Mouse (Mus musculus): ENCODE measurements around the gene Fyb. TPM values are rescaled to one million over a fixed set of nuclear protein-coding genes. Genes with fewer than 3 reads are reported as not detected.

The Fyb gene
- total RNA-seq, 2 experiments from 2014 or later: 34.6 to 36.2 TPM

DNA sequence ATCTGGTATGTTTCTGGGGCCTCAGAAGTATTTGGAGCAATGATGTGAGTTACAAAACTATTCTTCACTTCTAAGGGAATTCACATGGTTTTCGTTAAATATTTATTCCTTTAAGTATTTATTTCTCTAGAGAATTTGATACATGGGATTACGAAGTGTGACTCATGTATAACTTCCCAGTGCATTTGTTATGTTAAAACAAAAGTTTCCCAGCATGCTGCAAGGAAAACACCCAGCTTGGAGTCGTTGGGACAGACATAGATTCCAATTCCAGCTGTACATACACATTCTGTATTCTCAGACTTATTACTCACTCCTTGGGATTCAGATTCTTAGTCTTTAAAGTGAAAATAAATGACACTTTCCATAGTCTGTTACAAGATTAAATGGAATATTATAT, 112.8 kb downstream of the Fyb start:
- intact Hi-C loops (cut with DNase I): no loop called here
- no peak for DNase-seq

DNA sequence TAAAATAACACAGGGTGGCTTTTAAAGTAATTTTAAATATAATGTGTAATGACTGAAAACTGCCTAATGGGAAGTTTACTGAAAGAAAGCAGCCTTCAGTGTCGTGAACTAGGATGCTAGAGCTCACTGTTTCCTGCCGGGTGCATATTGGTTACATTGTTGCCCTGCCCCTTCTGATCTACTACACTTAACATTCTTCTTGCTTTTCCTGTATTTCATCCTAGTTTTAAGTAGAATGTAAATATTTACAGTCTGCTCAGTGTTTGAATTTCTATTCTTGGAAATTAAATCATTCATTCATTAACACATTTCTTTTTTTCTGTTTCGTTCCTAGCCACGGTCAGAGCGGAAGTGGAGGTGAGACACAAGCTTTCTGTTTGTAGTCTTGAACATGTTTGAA, 119.6 kb downstream of the Fyb start:
- intact Hi-C loops (cut with DNase I): no loop called here
- DNase-seq: no peak

- no peak for DNase-seq
- intact Hi-C loops (cut with DNase I): no loop called here
Observed at GRCm38 (mm10) chr15:6645498-6645897, 122.8 kb downstream of the Fyb start.

- intact Hi-C loops (cut with DNase I): no loop called here
- DNase-seq: no peak
Observed at GRCm38 (mm10) chr15:6647066-6647465, 124.4 kb downstream of the Fyb start.

DNA sequence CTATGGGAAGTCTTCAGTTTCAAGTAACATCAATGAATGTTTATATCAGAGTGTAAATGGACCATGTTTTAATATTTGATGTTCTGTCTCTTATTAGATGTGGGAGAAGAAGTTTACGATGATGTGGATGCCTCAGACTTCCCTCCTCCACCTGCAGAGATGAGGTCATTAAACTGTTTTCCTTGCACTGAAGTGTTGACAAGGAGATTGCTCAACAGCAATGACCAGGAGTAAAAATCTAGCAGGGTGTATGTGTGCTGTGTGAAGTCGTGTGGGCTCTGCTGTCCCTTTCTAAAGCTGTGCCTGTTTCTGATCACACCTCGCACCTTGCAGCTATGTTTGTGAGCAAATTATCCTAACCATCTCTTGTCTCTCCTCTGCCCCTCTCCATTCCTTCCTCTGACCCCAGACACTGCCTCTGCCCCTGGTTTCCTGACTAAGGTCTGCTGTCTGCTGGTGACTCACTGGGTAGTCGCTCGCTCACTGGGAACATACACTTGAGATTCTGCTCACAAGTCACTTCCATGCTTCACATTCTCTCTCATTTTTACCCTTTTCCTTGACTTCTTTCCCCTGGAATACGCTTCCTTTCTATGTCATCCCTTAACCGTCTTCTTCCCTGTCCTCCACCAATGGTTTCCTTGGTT, 126.2 kb downstream of the Fyb start:
- DNase-seq: no peak
- intact Hi-C loops (cut with DNase I): no loop called here

GRCm38 (mm10) chr15:6653046-6653445, 130.4 kb downstream of the Fyb start:
- DNase-seq: no peak
- intact Hi-C loops (cut with DNase I): no loop called here

GRCm38 (mm10) chr15:6658081-6658480, 135.4 kb downstream of the Fyb start:
- intact Hi-C loops (cut with DNase I): no loop called here
- no peak for DNase-seq

DNA sequence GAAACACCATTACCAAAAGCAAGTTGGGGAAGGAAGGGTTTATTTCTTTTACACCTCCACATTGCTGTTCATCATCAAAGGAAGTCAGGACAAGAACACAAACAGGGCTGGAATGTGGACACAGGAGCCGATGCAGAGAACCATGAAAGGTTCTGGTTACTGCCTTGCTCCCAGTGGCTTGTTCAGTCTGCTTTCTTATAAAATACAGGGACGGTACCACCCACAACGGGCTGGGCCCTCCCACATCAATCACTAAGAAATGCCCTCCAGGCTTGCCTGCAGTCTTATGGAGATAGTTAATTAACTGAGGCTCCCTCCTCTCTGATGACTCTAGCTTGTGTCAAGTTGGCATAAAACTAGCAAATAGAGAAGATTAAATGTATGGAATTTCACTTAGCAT, 139.3 kb downstream of the Fyb start:
- intact Hi-C loops (cut with DNase I): no loop called here
- no peak for DNase-seq

GRCm38 (mm10) chr15:6663991-6664390, 141.3 kb downstream of the Fyb start:
- intact Hi-C loops (cut with DNase I): no loop called here
- no peak for DNase-seq

DNA sequence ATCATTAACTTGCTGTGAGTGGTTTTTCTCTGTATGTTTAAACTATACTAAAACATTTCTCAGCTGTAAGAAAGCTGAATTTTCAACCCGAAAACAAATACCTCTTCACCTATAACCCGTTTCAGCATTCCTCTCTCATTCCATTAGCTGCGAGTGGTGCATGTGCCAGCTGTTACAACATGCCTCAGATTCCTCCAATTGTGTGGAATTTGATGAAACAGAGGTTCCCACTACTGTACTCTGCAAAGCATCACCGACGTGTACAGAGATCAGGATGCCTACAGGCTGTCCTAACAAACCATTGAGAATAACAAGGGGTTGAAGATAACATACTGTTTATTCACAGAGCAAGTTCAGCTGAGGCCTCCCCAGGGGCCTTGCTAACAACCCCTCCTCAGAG, 143.4 kb downstream of the Fyb start:
- intact Hi-C loops (cut with DNase I): no loop called here
- no peak for DNase-seq

- no peak for DNase-seq
- intact Hi-C loops (cut with DNase I): no loop called here
Observed at GRCm38 (mm10) chr15:6668793-6669437, 146.3 kb downstream of the Fyb start.

DNA sequence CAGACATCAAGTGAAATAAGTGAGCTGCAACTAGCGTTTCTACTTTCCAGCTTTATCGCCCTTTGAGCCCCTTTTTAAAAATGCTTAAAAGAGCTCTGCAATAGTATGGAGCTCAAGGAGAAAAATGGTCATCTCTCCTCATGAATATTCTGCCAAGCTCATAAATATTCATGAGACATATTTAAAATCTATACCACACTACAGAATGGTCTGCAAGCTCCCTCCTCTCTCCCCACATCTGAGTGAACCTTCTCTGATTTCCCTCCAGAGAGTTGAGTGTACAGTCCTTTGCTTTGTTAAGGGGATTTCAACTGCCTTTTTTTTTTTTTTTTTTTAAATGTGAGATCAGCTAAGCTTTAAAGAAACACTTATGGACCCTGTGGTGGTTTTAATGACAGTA, 155.8 kb downstream of the Fyb start:
- intact Hi-C loops (cut with DNase I): no loop called here
- no peak for DNase-seq

DNA sequence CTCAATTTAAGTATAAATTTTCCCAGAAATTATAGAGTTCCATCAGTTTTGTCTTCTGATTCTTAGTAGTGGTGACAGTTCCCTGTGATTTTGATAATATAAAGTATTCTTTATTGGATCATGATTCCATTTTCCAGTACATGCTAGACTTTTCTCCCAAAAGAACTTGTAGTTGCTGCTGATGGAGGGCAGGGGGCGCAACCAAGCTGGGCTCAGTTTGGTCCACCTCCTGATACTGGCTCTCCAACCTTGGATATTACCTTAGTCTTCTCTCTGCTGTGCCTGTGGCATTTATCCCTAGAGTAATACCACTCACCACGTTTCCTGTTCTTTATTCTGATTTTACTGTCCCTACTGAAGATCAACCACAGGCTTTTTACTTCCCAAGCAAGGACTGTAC, 179.5 kb downstream of the Fyb start:
- DNase-seq: peak in 1 of 2 experiments; percentile 14
- intact Hi-C loops (cut with DNase I): loop anchor here (10.0 kb wide), 3 partner anchors 173 to 1587 kb away; partner anchors contain the start of genes Osmr and Rpl37

DNA sequence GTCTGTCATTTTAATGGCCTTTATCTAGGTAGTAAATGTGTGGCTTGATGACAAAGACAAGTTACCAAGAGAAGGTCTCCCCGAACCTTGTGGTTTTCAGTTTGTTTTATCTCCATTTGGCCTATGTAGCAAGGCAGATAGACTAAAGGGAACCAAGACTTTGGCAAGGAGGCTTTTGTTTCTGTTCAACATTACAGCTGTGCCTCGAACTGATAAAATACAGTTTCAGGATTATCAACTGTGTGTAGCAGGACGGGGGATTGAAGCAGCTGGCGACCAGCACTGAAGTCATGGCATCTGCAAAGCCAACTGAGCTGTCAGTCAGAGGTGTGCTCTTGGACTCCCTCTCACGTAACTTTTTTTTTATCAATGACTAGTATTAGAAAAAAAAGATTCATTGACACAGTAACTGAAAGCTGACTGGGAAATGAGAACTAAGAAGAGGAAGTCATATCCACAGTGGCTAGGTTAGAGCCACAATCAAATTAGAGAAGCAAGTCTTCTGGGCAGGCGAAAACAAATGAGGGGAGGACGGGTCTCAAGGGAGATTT, 182.8 kb downstream of the Fyb start:
- DNase-seq: no peak
- intact Hi-C loops (cut with DNase I): loop anchor here (5.0 to 10.0 kb wide), 5 partner anchors 78 to 1591 kb away; partner anchors contain the start of genes Osmr and Rpl37

GRCm38 (mm10) chr15:6707551-6707935, 184.9 kb downstream of the Fyb start:
- intact Hi-C loops (cut with DNase I): loop anchor here (5.0 to 10.0 kb wide), 5 partner anchors 80 to 1593 kb away; partner anchors contain the start of genes Osmr and Rpl37
- peak; percentile 67 to 69 for DNase-seq

- peak; percentile 89 to 90 for DNase-seq
- intact Hi-C loops (cut with DNase I): loop anchor here (5.0 to 10.0 kb wide), 5 partner anchors 79 to 1593 kb away; partner anchors contain the start of genes Osmr and Rpl37
Observed at GRCm38 (mm10) chr15:6707936-6708525, 185.4 kb downstream of the Fyb start, which contains the start of gene Rictor. Rictor (plus strand) TSS chr15:6708379.

DNA sequence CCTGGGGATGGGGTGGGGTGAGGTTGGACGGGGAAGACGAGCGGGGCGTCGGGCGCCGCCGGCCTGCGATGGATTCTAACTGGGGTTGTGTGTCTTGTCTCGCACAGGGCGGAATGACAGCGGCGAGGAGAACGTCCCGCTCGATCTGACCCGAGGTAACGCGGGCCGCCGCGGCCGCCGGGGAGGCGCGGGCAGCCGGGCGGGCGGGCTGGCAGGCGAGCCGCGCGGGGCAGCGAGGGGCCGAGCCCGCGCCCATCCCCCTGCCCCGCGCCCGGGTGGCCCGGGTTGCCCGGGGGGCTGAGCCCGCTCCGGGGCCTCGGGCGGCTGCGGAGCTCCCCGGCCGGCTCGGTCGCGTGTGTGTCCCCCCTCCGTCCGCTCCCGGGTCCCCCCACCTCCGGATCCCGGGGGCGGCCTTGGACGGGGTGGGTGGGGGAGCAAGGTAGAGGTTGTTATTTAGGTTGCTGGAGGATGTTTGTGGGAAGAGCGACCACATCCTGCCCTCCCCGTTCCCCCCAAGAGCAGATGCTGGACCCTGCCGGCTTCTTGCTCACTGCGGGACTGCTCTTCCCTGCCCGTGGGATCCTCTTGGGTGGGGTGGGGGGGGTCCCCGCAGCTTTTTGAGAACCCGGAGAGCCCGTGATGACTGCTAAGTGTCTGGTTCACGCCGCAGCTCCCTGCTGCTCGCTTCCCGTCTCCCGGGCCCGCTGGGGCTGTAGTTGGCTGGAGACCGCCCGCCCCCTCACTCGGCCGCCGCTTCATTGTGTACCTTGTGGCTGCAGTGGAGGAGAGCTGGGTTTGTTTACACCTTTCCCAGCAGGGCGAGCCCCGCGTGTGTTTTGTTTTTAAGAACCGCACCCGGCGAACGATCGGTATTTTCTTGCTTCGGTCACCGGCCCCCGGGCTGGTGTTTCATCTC, 186.1 kb downstream of the Fyb start:
- intact Hi-C loops (cut with DNase I): loop anchor here (5.0 to 10.0 kb wide), 5 partner anchors 79 to 1594 kb away; partner anchors contain the start of genes Osmr and Rpl37
- peak; percentile 47 to 49 for DNase-seq

- intact Hi-C loops (cut with DNase I): loop anchor here (5.0 to 10.0 kb wide), 5 partner anchors 78 to 1595 kb away; partner anchors contain the start of genes Osmr and Rpl37
- no peak for DNase-seq
Observed at GRCm38 (mm10) chr15:6709618-6710017, 187.0 kb downstream of the Fyb start.

DNA sequence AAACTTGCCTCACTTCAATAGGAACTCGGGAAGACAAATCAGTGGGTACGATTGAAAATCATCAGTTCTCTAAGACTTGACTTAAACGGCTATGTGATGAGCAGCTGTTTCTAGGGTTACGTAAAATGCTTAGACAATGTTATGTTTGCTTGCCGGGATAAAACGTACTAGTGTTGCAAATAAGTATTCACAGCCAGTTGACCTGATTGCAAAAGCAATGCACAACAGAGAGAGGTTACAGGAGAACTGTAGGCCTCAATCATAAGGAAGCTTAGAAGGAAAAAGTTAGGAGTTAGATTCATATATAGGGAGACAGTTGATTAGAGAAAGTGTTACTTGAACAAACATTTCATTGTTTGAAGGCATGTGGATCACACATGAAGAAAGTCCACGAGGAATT, 187.7 kb downstream of the Fyb start:
- no peak for DNase-seq
- intact Hi-C loops (cut with DNase I): no loop called here

DNA sequence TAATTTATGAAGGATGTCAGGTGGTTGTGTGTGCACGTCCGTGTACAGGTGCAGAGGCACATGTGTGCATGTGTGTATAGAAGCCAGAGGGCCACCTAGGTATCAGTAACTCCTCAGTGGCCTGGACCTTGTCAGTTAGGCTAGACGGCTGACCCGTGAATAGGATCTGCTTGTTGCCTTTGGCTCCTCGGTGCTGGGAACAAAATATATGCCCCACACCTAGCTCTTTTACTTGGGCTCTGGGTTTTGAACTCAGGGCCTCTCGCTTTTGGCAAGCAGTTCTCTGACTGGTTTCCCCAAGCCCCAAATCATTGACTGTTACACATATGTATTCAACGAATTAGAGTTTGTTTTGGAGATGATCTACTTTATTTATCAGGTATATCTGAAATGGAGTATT, 188.6 kb downstream of the Fyb start:
- intact Hi-C loops (cut with DNase I): no loop called here
- DNase-seq: no peak

All from heart, postnatal 14 days (tissue).